Mouse (Mus musculus) stomach, embryonic 16.5 days (tissue): ENCODE data around the gene Slc3a1. TPM values are rescaled to one million over a fixed set of nuclear protein-coding genes. Genes with fewer than 3 reads are reported as not detected.

Experiments used
- ATAC-seq: fragments of 200-750 bp; cut with Nextera tagmentation; 2 replicates; pipeline ENCODE4 v1.8.0; 2017; ENCODE audit warnings: moderate number of reproducible peaks, moderate TSS enrichment; ENCODE audit not compliant: insufficient read depth, low FRiP score
- H3K27ac ChIP-seq: fragments of 300-500 bp; sonication (generic); 2 replicates; pipeline ENCODE4 v1.5.1; 2014; ENCODE audit warnings: low read length
- H3K27me3 ChIP-seq: fragments of 300-500 bp; sonication (generic); 2 replicates; pipeline ENCODE4 v1.6.1; 2014; ENCODE audit warnings: low read length, control low read depth, mixed read lengths; ENCODE audit not compliant: control insufficient read depth, insufficient read depth
- H3K36me3 ChIP-seq: fragments of 300-500 bp; sonication (generic); 2 replicates; pipeline ENCODE4 v1.6.1; 2014; ENCODE audit warnings: low read length; ENCODE audit not compliant: control insufficient read depth, insufficient read depth
- H3K4me1 ChIP-seq: fragments of 300-500 bp; sonication (generic); 2 replicates; pipeline ENCODE4 v1.6.1; 2014; ENCODE audit warnings: low read length, control low read depth, mixed read lengths; ENCODE audit not compliant: control insufficient read depth, insufficient read depth
- H3K4me2 ChIP-seq: fragments of 300-500 bp; sonication (generic); 2 replicates; pipeline ENCODE4 v1.6.1; 2014; ENCODE audit warnings: low read depth, low read length, mixed read lengths
- H3K4me3 ChIP-seq: fragments of 300-500 bp; sonication (generic); replicated peaks from 2 replicates; pipeline ENCODE4 v1.5.1; 2014; ENCODE audit warnings: mild to moderate bottlenecking, low read length
- H3K9ac ChIP-seq: fragments of 300-500 bp; sonication (generic); 2 replicates; pipeline ENCODE4 v1.6.1; 2014; ENCODE audit warnings: low read length
- H3K9me3 ChIP-seq: fragments of 300-500 bp; sonication (generic); replicated peaks from 2 replicates; pipeline ENCODE4 v1.6.1; 2016; ENCODE audit warnings: low read length, control low read depth; ENCODE audit not compliant: control insufficient read depth
- WGBS: fragments of 180-500 bp; shearing (Covaris S2); extraction: QIAGEN DNeasy Blood & Tissue Kit; methylation state at CpG from one replicate; pipeline ENCODE4 v1.1.7; 2014; 5-methylcytosine and 5-hydroxymethylcytosine counted together
- polyA plus RNA-seq: library from polyadenylated mRNA; unstranded; fragments of >200 nt; fragmentation: Nextera tagmentation; extraction: Ambion mirVana; gene quantifications from 2 replicates; pipeline ENCODE4 v1.2.1, GENCODE M21; 2015

Slc3a1 gene
- polyA plus RNA-seq = 8.7 and 10.6 TPM in 2 replicates

GRCm38 (mm10) chr17:85028093-85028739, at the start of gene Slc3a1:
Slc3a1 (plus strand) TSS chr17:85028376.
- H3K4me3 ChIP-seq = no peak within 1 kb of the TSS

GRCm38 (mm10) chr17:84981721-84982120, 46.5 kb upstream of the Slc3a1 start:
- peaks cover 7% of the 10 kb centered on the region; the same call in 1 of the 2 replicates for H3K9me3 ChIP-seq
- no peaks in the 10 kb centered on the region for H3K27me3 ChIP-seq
- WGBS = 88% methylated on average over 1 of the region's 1 CpGs
- H3K36me3 ChIP-seq = no peaks in the 10 kb centered on the region; the same call in 1 of the 2 replicates
- no peak for ATAC-seq
- H3K4me2 ChIP-seq = no peak overlapping the region
- no peak overlapping the region for H3K9ac ChIP-seq
- H3K4me3 ChIP-seq = no peak overlapping the region
- H3K4me1 ChIP-seq = no peaks in the 10 kb centered on the region
- no peak overlapping the region for H3K27ac ChIP-seq

More at GRCm38 (mm10) chr17:85028093-85028739, at the start of gene Slc3a1:
- no peaks in the 10 kb centered on the region for H3K36me3 ChIP-seq
- H3K4me1 ChIP-seq = peaks cover 2% of the 10 kb centered on the region; the same call in 1 of the 2 replicates
- H3K4me2 ChIP-seq = no peak within 1 kb of the TSS
- 84% methylated on average over 20 of the region's 20 CpGs for WGBS
- no peaks in the 10 kb centered on the region for H3K27me3 ChIP-seq
- H3K27ac ChIP-seq = no peak within 1 kb of the TSS
- peak; percentile 38; the same call in 1 of the 2 replicates for ATAC-seq
- no peak within 1 kb of the TSS for H3K9ac ChIP-seq
- H3K9me3 ChIP-seq = no peaks in the 10 kb centered on the region

GRCm38 (mm10) chr17:84982735-84983134, 45.4 kb upstream of the Slc3a1 start:
- Histone ChIP-seq H3K9me3 (no peaks in the 10 kb centered on the region), H3K36me3 (no peaks in the 10 kb centered on the region; the same call in 1 of the 2 replicates), H3K27me3 (no peaks in the 10 kb centered on the region), H3K4me2 (no peak overlapping the region), H3K4me1 (peaks cover 4% of the 10 kb centered on the region; the same call in 1 of the 2 replicates), H3K9ac (no peak overlapping the region), H3K4me3 (no peak overlapping the region), H3K27ac (no peak overlapping the region)
- ATAC-seq = peak; percentile 58; the same call in 1 of the 2 replicates
- WGBS = 81% methylated on average over 2 of the region's 2 CpGs

- WGBS = 54% methylated on average over 5 of the region's 5 CpGs
- Histone ChIP-seq H3K4me1 (peaks cover 4% of the 10 kb centered on the region; the same call in 1 of the 2 replicates), H3K4me2 (no peak overlapping the region), H3K9ac (no peak overlapping the region), H3K4me3 (no peak overlapping the region), H3K27me3 (no peaks in the 10 kb centered on the region), H3K9me3 (no peaks in the 10 kb centered on the region), H3K27ac (no peak overlapping the region), H3K36me3 (no peaks in the 10 kb centered on the region)
- no peak for ATAC-seq
Observed at GRCm38 (mm10) chr17:84986368-84986767, 41.8 kb upstream of the Slc3a1 start.

- Histone ChIP-seq H3K27ac (no peak overlapping the region), H3K9ac (no peak overlapping the region), H3K4me2 (no peak overlapping the region), H3K36me3 (no peaks in the 10 kb centered on the region), H3K4me1 (peaks cover 4% of the 10 kb centered on the region; the same call in 1 of the 2 replicates), H3K27me3 (no peaks in the 10 kb centered on the region), H3K9me3 (no peaks in the 10 kb centered on the region), H3K4me3 (no peak overlapping the region)
- WGBS = 81% methylated on average over 3 of the region's 3 CpGs
- no peak for ATAC-seq
Observed at GRCm38 (mm10) chr17:84987834-84988410, 40.3 kb upstream of the Slc3a1 start.

GRCm38 (mm10) chr17:84988514-84988913, 39.7 kb upstream of the Slc3a1 start:
- Histone ChIP-seq H3K4me3 (no peak overlapping the region), H3K9me3 (no peaks in the 10 kb centered on the region), H3K4me2 (no peak overlapping the region), H3K36me3 (no peaks in the 10 kb centered on the region), H3K9ac (no peak overlapping the region), H3K4me1 (peaks cover 4% of the 10 kb centered on the region; the same call in 1 of the 2 replicates), H3K27ac (no peak overlapping the region), H3K27me3 (no peaks in the 10 kb centered on the region)
- no peak for ATAC-seq

GRCm38 (mm10) chr17:84995844-84996243, 32.3 kb upstream of the Slc3a1 start:
- Histone ChIP-seq H3K9me3 (no peaks in the 10 kb centered on the region), H3K4me3 (no peak overlapping the region), H3K9ac (no peak overlapping the region), H3K36me3 (no peaks in the 10 kb centered on the region), H3K27ac (no peak overlapping the region), H3K27me3 (no peaks in the 10 kb centered on the region), H3K4me2 (no peak overlapping the region), H3K4me1 (no peaks in the 10 kb centered on the region)
- no peak for ATAC-seq
- WGBS = 74% methylated on average over 6 of the region's 6 CpGs

- no peaks in the 10 kb centered on the region for H3K4me1 ChIP-seq
- no peak overlapping the region for H3K4me3 ChIP-seq
- no peak for ATAC-seq
- no peak overlapping the region for H3K27ac ChIP-seq
- no peaks in the 10 kb centered on the region for H3K27me3 ChIP-seq
- H3K36me3 ChIP-seq = no peaks in the 10 kb centered on the region
- H3K9ac ChIP-seq = no peak overlapping the region
- H3K4me2 ChIP-seq = no peak overlapping the region
- no peaks in the 10 kb centered on the region for H3K9me3 ChIP-seq
- 73% methylated on average over 1 of the region's 1 CpGs for WGBS
Observed at GRCm38 (mm10) chr17:84997639-84998038, 30.5 kb upstream of the Slc3a1 start.

GRCm38 (mm10) chr17:84999636-85000035, 28.5 kb upstream of the Slc3a1 start:
- 83% methylated on average over 10 of the region's 10 CpGs for WGBS
- no peak for ATAC-seq

More at GRCm38 (mm10) chr17:84999636-85000035, 28.5 kb upstream of the Slc3a1 start:
- Histone ChIP-seq H3K9ac (no peak overlapping the region), H3K36me3 (no peaks in the 10 kb centered on the region), H3K4me2 (no peak overlapping the region), H3K27ac (no peak overlapping the region), H3K4me3 (no peak overlapping the region), H3K9me3 (no peaks in the 10 kb centered on the region), H3K27me3 (no peaks in the 10 kb centered on the region), H3K4me1 (no peaks in the 10 kb centered on the region)
